Mouse (Mus musculus): ENCODE data around the gene Samd4b.

GRCm38 (mm10) chr7:28410841-28411475, 187.0 kb downstream of the Samd4b start:
- TF ChIP-seq ZC3H11A (IDR thresholded peaks at IDR 0.05; ENCODE audit: borderline replicate concordance, low read depth, low read length) (no peak), MAFK (IDR thresholded peaks at IDR 0.05; ENCODE audit: insufficient read depth, low read depth, low read length) (no peak), ZNF384 (IDR thresholded peaks at IDR 0.05; ENCODE audit: low read depth, low read length) (no peak), CHD2 (IDR thresholded peaks at IDR 0.05; ENCODE audit: low read depth, low read length) (no peak)
